Mouse (Mus musculus) CH12.LX (cell line): ENCODE data around the gene Trappc2l. TPM values are rescaled to one million over a fixed set of nuclear protein-coding genes. Genes with fewer than 3 reads are reported as not detected.

ENCODE experiments used
- DNase-seq: peaks from one replicate; pipeline ENCODE4 v3.0.0-alpha.2; 2013; ENCODE audit errors: extremely low read depth
- H3K27ac ChIP-seq: 2 replicates; pipeline ENCODE4 v1.5.1; 2012; ENCODE audit warnings: low read depth, mild to moderate bottlenecking, control low read depth, moderate library complexity; ENCODE audit not compliant: insufficient read depth
- H3K27me3 ChIP-seq: replicated peaks from 2 replicates; pipeline ENCODE3; 2012; ENCODE audit warnings: inconsistent platforms
- H3K36me3 ChIP-seq, 2 experiments: replicated peaks in 1 of 2; 2 replicates each; pipeline versions ENCODE3 to v1.6.1; 2012; ENCODE audit warnings: inconsistent platforms in 1 of 2, low read length in 1 of 2, mild to moderate bottlenecking in 1 of 2, mixed read lengths in 1 of 2, moderate library complexity in 1 of 2; ENCODE audit not compliant: control insufficient read depth in 1 of 2, insufficient read depth in 1 of 2
- H3K4me1 ChIP-seq, 2 experiments: 2 replicates each; pipeline ENCODE4 v1.6.1; 2012; ENCODE audit warnings: inconsistent platforms in 1 of 2, moderate library complexity in 1 of 2; ENCODE audit not compliant: insufficient read depth in 2 of 2, control insufficient read depth in 1 of 2
- H3K4me2 ChIP-seq: 2 replicates; pipeline ENCODE4 v1.6.1; 2012; ENCODE audit warnings: low read depth, mild to moderate bottlenecking, control low read depth; ENCODE audit not compliant: poor library complexity, insufficient read depth, severe bottlenecking
- H3K4me3 ChIP-seq, 3 experiments: fragments of 150-350 bp in 1 of 3; sonication (generic) in 1 of 3; replicated peaks in 1 of 3; 2 replicates each; pipeline versions ENCODE3 to v1.5.1; 2011 to 2012; ENCODE audit warnings: low read depth in 2 of 3, low read length in 2 of 3, mild to moderate bottlenecking in 2 of 3, moderate library complexity in 2 of 3, control low read depth in 1 of 3, improper control_type of control experiment in 1 of 3, inconsistent platforms in 1 of 3, mixed read lengths in 1 of 3; ENCODE audit not compliant: poor library complexity in 1 of 3
- H3K79me2 ChIP-seq: replicated peaks from 2 replicates; pipeline ENCODE4 v1.6.1; 2012; ENCODE audit warnings: mild to moderate bottlenecking, moderate library complexity; ENCODE audit not compliant: control insufficient read depth, poor library complexity, insufficient read depth, severe bottlenecking; ENCODE audit errors: extremely low read depth
- H3K9ac ChIP-seq: 2 replicates; pipeline ENCODE4 v1.6.1; 2012; ENCODE audit warnings: low read depth, mild to moderate bottlenecking, control low read depth, moderate library complexity; ENCODE audit not compliant: insufficient read depth
- H3K9me3 ChIP-seq: replicated peaks from 2 replicates; pipeline ENCODE3; 2012; ENCODE audit warnings: low read length, inconsistent platforms, mixed read lengths
- CHD1 ChIP-seq: IDR thresholded peaks from 2 replicates; pipeline ENCODE4 v1.6.1; 2012; ENCODE audit warnings: low read depth, low read length, improper control_type of control experiment, inconsistent platforms
- CTCF ChIP-seq, 2 experiments: IDR thresholded peaks in 1 of 2; conservative IDR thresholded peaks in 1 of 2; 2 replicates each; pipeline ENCODE4 v1.5.1; 2011 to 2012; ENCODE audit warnings: low read depth in 2 of 2, low read length in 2 of 2, improper control_type of control experiment in 1 of 2, inconsistent platforms in 1 of 2, mild to moderate bottlenecking in 1 of 2, moderate library complexity in 1 of 2
- E2F4 ChIP-seq: IDR thresholded peaks from 2 replicates; pipeline ENCODE4 v1.6.1; 2011; ENCODE audit warnings: low read depth, low read length, improper control_type of control experiment; ENCODE audit not compliant: insufficient replicate concordance
- ELF1 ChIP-seq: IDR thresholded peaks from 2 replicates; pipeline ENCODE4 v1.6.1; 2014; ENCODE audit warnings: low read depth, mild to moderate bottlenecking, inconsistent platforms, low read length, improper control_type of control experiment
- EP300 ChIP-seq: IDR thresholded peaks from 2 replicates; pipeline ENCODE4 v1.6.1; 2011; ENCODE audit warnings: low read length, improper control_type of control experiment
- ETS1 ChIP-seq: conservative IDR thresholded peaks from 2 replicates; pipeline ENCODE4 v1.6.1; 2012; ENCODE audit warnings: low read depth, mild to moderate bottlenecking, inconsistent platforms, low read length, improper control_type of control experiment, moderate library complexity
- GABPA ChIP-seq: IDR thresholded peaks from 2 replicates; pipeline ENCODE4 v1.6.1; 2012; ENCODE audit warnings: low read depth, low read length, improper control_type of control experiment, inconsistent platforms; ENCODE audit not compliant: insufficient replicate concordance
- HCFC1 ChIP-seq: IDR thresholded peaks from 2 replicates; pipeline ENCODE4 v1.6.1; 2012; ENCODE audit warnings: low read depth, mild to moderate bottlenecking, inconsistent platforms, low read length, improper control_type of control experiment
- IRF4 ChIP-seq: IDR thresholded peaks from 2 replicates; pipeline ENCODE4 v1.6.1; 2014; ENCODE audit warnings: low read depth, mild to moderate bottlenecking, inconsistent platforms, low read length, improper control_type of control experiment
- JUND ChIP-seq: conservative IDR thresholded peaks from 2 replicates; pipeline ENCODE4 v1.6.1; 2011; ENCODE audit warnings: low read depth, low read length, improper control_type of control experiment
- MAFK ChIP-seq: IDR thresholded peaks from 2 replicates; pipeline ENCODE4 v1.6.1; 2011; ENCODE audit warnings: low read length, improper control_type of control experiment; ENCODE audit not compliant: insufficient replicate concordance
- MAX ChIP-seq: IDR thresholded peaks from 2 replicates; pipeline ENCODE4 v1.6.1; 2011; ENCODE audit warnings: low read length, improper control_type of control experiment
- MAZ ChIP-seq: IDR thresholded peaks from 2 replicates; pipeline ENCODE4 v1.6.1; 2012; ENCODE audit warnings: low read depth, mild to moderate bottlenecking, inconsistent platforms, low read length, improper control_type of control experiment, moderate library complexity
- NELFE ChIP-seq: IDR thresholded peaks from 2 replicates; pipeline ENCODE4 v1.6.1; 2011; ENCODE audit warnings: low read depth, low read length, improper control_type of control experiment
- NRF1 ChIP-seq: IDR thresholded peaks from 2 replicates; pipeline ENCODE4 v1.6.1; 2014; ENCODE audit warnings: low read depth, mild to moderate bottlenecking, inconsistent platforms, low read length, improper control_type of control experiment, moderate library complexity
- PAX5 ChIP-seq: IDR thresholded peaks from 2 replicates; pipeline ENCODE4 v1.6.1; 2012; ENCODE audit warnings: low read length, inconsistent platforms, mixed read lengths
- POLR2A ChIP-seq: IDR thresholded peaks from 2 replicates; pipeline ENCODE4 v1.6.1; 2011; ENCODE audit warnings: low read depth, mild to moderate bottlenecking, improper control_type of control experiment, low read length
- SIN3A ChIP-seq: IDR thresholded peaks from 2 replicates; pipeline ENCODE4 v1.6.1; 2012; ENCODE audit warnings: low read length, improper control_type of control experiment, inconsistent platforms
- SMC3 ChIP-seq: IDR thresholded peaks from 2 replicates; pipeline ENCODE4 v1.6.1; 2011; ENCODE audit warnings: low read depth, low read length, improper control_type of control experiment
- TBP ChIP-seq: conservative IDR thresholded peaks from 2 replicates; pipeline ENCODE4 v1.6.1; 2011; ENCODE audit warnings: low read depth, low read length, improper control_type of control experiment
- TCF12 ChIP-seq: IDR thresholded peaks from 2 replicates; pipeline ENCODE4 v1.6.1; 2014; ENCODE audit warnings: low read depth, mild to moderate bottlenecking, inconsistent platforms, low read length, improper control_type of control experiment
- UBTF ChIP-seq: IDR thresholded peaks from 2 replicates; pipeline ENCODE4 v1.6.1; 2012; ENCODE audit warnings: low read depth, mild to moderate bottlenecking, inconsistent platforms, low read length, improper control_type of control experiment, moderate library complexity
- USF1 ChIP-seq: IDR thresholded peaks from 2 replicates; pipeline ENCODE4 v1.6.1; 2014; ENCODE audit warnings: low read depth, mild to moderate bottlenecking, inconsistent platforms, low read length, improper control_type of control experiment
- USF2 ChIP-seq: conservative IDR thresholded peaks from 2 replicates; pipeline ENCODE4 v1.6.1; 2011; ENCODE audit warnings: low read depth, low read length, improper control_type of control experiment
- ZC3H11A ChIP-seq: IDR thresholded peaks from 2 replicates; pipeline ENCODE4 v1.6.1; 2012; ENCODE audit warnings: low read depth, mild to moderate bottlenecking, inconsistent platforms, low read length, improper control_type of control experiment
- ZKSCAN1 ChIP-seq: IDR thresholded peaks from 2 replicates; pipeline ENCODE4 v1.6.1; 2012; ENCODE audit warnings: low read depth, inconsistent platforms, low read length, improper control_type of control experiment, borderline replicate concordance
- ZMIZ1 ChIP-seq: IDR thresholded peaks from 2 replicates; pipeline ENCODE4 v1.6.1; 2012; ENCODE audit warnings: low read depth, mild to moderate bottlenecking, inconsistent platforms, low read length, improper control_type of control experiment
- ZNF384 ChIP-seq: IDR thresholded peaks from 2 replicates; pipeline ENCODE4 v1.6.1; 2012; ENCODE audit warnings: low read depth, low read length, improper control_type of control experiment, inconsistent platforms
- dilution Hi-C: fragments of 300-500 bp; cut with MboI; formaldehyde crosslinking; loops from 2 replicates; pipeline ENCODE4 v1.14.3; 2020; ENCODE audit warnings: low sequenced_read_pairs; ENCODE audit not compliant: extremely low pct_unique_long_range_greater_than_20kb, extremely low pct_ligation_motif_present
- in situ Hi-C: fragments of 300-500 bp; cut with MboI; formaldehyde crosslinking; loops from 3 replicates; pipeline ENCODE4 v1.14.3; 2019; ENCODE audit warnings: low sequenced_read_pairs, low pct_ligation_motif_present, low pct_unique_long_range_greater_than_20kb, mixed read lengths
- polyA plus RNA-seq: library from polyadenylated mRNA; unstranded; fragments of >175 nt; gene quantifications from 2 replicates; pipeline ENCODE4 v1.2.1, GENCODE M21; 2012; ENCODE audit warnings: low read depth; ENCODE audit not compliant: insufficient read length
- total RNA-seq, 2 experiments: library from RNA; depleted of rRNA; stranded (reverse); fragments of 300-350 nt in 1 of 2; fragments of >200 nt in 1 of 2; gene quantifications; 2 replicates each; pipeline ENCODE4 v1.2.3; 2012 to 2014

Trappc2l gene
- total and polyA plus RNA-seq, 3 experiments: 15.7 to 67.0 (median 36.0) TPM

DNA sequence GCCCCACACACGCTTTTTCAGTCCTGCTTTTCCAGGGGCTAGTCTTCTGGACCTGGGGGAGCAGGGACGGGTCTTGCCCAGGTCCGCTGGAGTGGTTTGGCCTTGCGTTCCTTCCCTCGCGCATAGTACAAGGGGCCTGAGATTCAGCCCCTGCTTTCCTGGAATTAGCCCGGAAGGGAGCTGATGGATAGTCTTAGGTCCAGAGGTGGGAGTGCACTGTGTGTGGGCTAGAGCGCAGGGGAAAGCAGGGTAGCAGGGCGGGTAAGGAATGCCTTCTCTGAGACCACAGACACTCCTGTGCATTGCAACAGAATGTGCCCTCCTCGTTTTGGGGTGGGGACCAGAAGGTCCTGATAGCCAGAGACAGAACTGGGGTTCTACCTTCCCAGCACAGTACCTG is 34.3 kb upstream of the Trappc2l start:
- peaks cover 15 to 64% of the 10 kb centered on the region in 2 experiments for H3K36me3 ChIP-seq
- no peak overlapping the region for H3K9ac ChIP-seq
- no peak for TF ChIP-seq NELFE
- no peak for TF ChIP-seq JUND
- TF ChIP-seq MAX: no peak
- no peak for TF ChIP-seq SIN3A
- no peak for TF ChIP-seq ZKSCAN1
- TF ChIP-seq MAFK: no peak
- TF ChIP-seq IRF4: no peak
- TF ChIP-seq TBP: no peak
- TF ChIP-seq ZNF384: no peak
- TF ChIP-seq POLR2A: no peak
- TF ChIP-seq SMC3: no peak
- TF ChIP-seq NRF1: no peak
- no peak for TF ChIP-seq CHD1
- TF ChIP-seq ELF1: no peak
- no peak for TF ChIP-seq USF1
- TF ChIP-seq PAX5: no peak
- no peak for TF ChIP-seq E2F4
- H3K9me3 ChIP-seq: no peaks in the 10 kb centered on the region
- in situ Hi-C loops: no loop called here
- H3K79me2 ChIP-seq: peaks cover 17% of the 10 kb centered on the region
- H3K27ac ChIP-seq: no peak overlapping the region
- peaks cover 16 to 37% of the 10 kb centered on the region in 2 experiments for H3K4me1 ChIP-seq
- dilution Hi-C loops: no loop called here
- H3K4me2 ChIP-seq: no peak overlapping the region
- H3K27me3 ChIP-seq: no peaks in the 10 kb centered on the region
- H3K4me3 ChIP-seq: peak overlapping the region in 1 of 3 experiments; percentile 89
- no peak for DNase-seq

DNA sequence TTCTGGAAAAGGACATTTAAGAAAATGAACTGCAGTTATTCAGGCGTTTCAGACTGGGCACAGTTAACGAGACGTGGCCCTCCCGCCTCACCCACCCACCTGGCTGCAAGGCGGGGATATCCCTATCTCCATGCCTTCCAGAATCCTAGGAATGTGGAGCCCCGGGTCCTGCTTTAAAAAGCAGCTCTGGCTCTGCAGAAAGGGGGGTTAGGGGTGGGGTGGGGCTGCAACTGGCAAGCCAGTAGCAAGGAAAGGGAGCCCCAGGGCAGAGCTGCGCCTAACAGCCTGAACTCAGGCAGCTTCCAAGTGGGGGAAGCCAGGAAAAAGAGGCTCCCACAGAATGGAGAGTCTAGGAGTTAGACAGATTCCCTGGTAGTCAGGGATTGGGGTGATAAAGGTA is 32.2 kb upstream of the Trappc2l start:
- H3K27ac ChIP-seq: no peak overlapping the region
- in situ Hi-C loops: no loop called here
- no peaks in the 10 kb centered on the region for H3K27me3 ChIP-seq
- H3K9me3 ChIP-seq: no peaks in the 10 kb centered on the region
- peaks cover 8 to 63% of the 10 kb centered on the region in 2 experiments for H3K36me3 ChIP-seq
- H3K4me2 ChIP-seq: no peak overlapping the region
- no peak overlapping the region for H3K9ac ChIP-seq
- dilution Hi-C loops: no loop called here
- no peak overlapping the region for H3K4me3 ChIP-seq
- peaks cover 17% of the 10 kb centered on the region for H3K79me2 ChIP-seq
- TF ChIP-seq TCF12 (no peak), MAFK (no peak), NELFE (no peak), GABPA (no peak), UBTF (no peak), MAZ (no peak), IRF4 (no peak), ZNF384 (no peak), POLR2A (no peak), HCFC1 (no peak), EP300 (no peak), ZC3H11A (no peak), ETS1 (no peak), CTCF (conservative IDR thresholded peaks at IDR 0.05 in 1 of 2, IDR thresholded peaks at IDR 0.05 in 1 of 2; ENCODE audit: low read depth in 2 of 2, low read length in 2 of 2) (no peak), ZKSCAN1 (no peak), ZMIZ1 (no peak), USF2 (no peak), MAX (no peak), SIN3A (no peak), TBP (no peak)
- TF ChIP-seq, all 38 proteins: peak for 0
- peaks cover 13 to 19% of the 10 kb centered on the region in 2 experiments for H3K4me1 ChIP-seq
- no peak for DNase-seq
